Mouse (Mus musculus) liver, adult 2 months (tissue): ENCODE data around the gene Stip1.

Source experiments
- CTCF ChIP-seq: fragments of 200-500 bp; IDR thresholded peaks from 2 replicates; pipeline ENCODE4 v1.5.1; 2011; ENCODE audit warnings: low read depth, low read length, control low read depth
- POLR2A ChIP-seq: fragments of 200-500 bp; IDR thresholded peaks from 2 replicates; pipeline ENCODE4 v1.6.1; 2011; ENCODE audit warnings: low read length, control low read depth; ENCODE audit not compliant: insufficient read depth; ENCODE audit errors: extremely low read depth

- TF ChIP-seq POLR2A (no peak), CTCF (no peak)
Measured at GRCm38 (mm10) chr19:7019191-7019590, 20.6 kb downstream of the Stip1 start, which contains the start of gene Fermt3.
